Mouse (Mus musculus) frontal cortex, postnatal 10 days (tissue): ENCODE results near the gene Gm5039.
"Not testable (repeated sequence)": the region's sequence is repeated elsewhere in the genome, so short reads cannot be mapped to it uniquely, and the experiment has no call there.

Experiments
- DNase-seq, 2 experiments: peaks; one replicate each; pipeline ENCODE4 v3.0.0; 2022; ENCODE audit warnings: low spot score in 2 of 2, mixed read lengths in 1 of 2

The Gm5039 gene

GRCm38 (mm10) chr12:88323926-88324325 lies at the start of gene Gm5039:
TSS of gene Gm5039 (minus strand) at chr12:88324026.
- not testable (repeated sequence) for DNase-seq

GRCm38 (mm10) chr12:88372018-88372417 lies 48.2 kb upstream of the Gm5039 start:
- no peak for DNase-seq

- not testable (repeated sequence) for DNase-seq
These were observed 46.5 kb upstream of the Gm5039 start for GRCm38 (mm10) chr12:88370321-88370720.

- DNase-seq = not testable (repeated sequence)
These were observed 45.9 kb upstream of the Gm5039 start for GRCm38 (mm10) chr12:88369690-88370089.

- no peak for DNase-seq
These were observed 44.8 kb upstream of the Gm5039 start for GRCm38 (mm10) chr12:88368618-88369017.

- no peak for DNase-seq
These were observed 43.8 kb upstream of the Gm5039 start for GRCm38 (mm10) chr12:88367673-88368072.

GRCm38 (mm10) chr12:88361120-88361445 lies 37.3 kb upstream of the Gm5039 start:
- no peak for DNase-seq

- DNase-seq = peak; percentile 85 to 91
These were observed 36.8 kb upstream of the Gm5039 start, which contains the start of gene Adck1 for GRCm38 (mm10) chr12:88360441-88361119. TSS of gene Adck1 (plus strand) at chr12:88360554.

- DNase-seq = no peak
These were observed 30.4 kb upstream of the Gm5039 start for GRCm38 (mm10) chr12:88354182-88354702.

- DNase-seq = not testable (repeated sequence)
These were observed 17.5 kb upstream of the Gm5039 start for GRCm38 (mm10) chr12:88341286-88341685.

- DNase-seq = not testable (repeated sequence)
These were observed 13.0 kb upstream of the Gm5039 start for GRCm38 (mm10) chr12:88336662-88337413.

GRCm38 (mm10) chr12:88314556-88314955 lies 9.3 kb downstream of the Gm5039 start:
- DNase-seq = no peak

GRCm38 (mm10) chr12:88297171-88297570 lies 26.7 kb downstream of the Gm5039 start:
- not testable (repeated sequence) for DNase-seq

GRCm38 (mm10) chr12:88293082-88293481 lies 30.7 kb downstream of the Gm5039 start:
- DNase-seq = not testable (repeated sequence)

- DNase-seq = not testable (repeated sequence)
These were observed 38.6 kb downstream of the Gm5039 start for GRCm38 (mm10) chr12:88285224-88285623.

- not testable (repeated sequence) for DNase-seq
These were observed 49.4 kb downstream of the Gm5039 start, which contains the start of gene Gm5662 for GRCm38 (mm10) chr12:88274400-88274799. TSS of gene Gm5662 (minus strand) at chr12:88274500.
